Mouse (Mus musculus) cerebellum, adult 18-20 months (tissue): ENCODE measurements at regions not wholly inside any gene's neighbourhood (a gene's known extent, or its start where the extent isn't known, plus 50 kb on each side); places are given as distances from the start of the nearest gene placed in this dataset.

ENCODE experiments used
- DNase-seq, 2 experiments: peaks; one replicate each; pipeline ENCODE4 v3.0.0; 2021

DNA sequence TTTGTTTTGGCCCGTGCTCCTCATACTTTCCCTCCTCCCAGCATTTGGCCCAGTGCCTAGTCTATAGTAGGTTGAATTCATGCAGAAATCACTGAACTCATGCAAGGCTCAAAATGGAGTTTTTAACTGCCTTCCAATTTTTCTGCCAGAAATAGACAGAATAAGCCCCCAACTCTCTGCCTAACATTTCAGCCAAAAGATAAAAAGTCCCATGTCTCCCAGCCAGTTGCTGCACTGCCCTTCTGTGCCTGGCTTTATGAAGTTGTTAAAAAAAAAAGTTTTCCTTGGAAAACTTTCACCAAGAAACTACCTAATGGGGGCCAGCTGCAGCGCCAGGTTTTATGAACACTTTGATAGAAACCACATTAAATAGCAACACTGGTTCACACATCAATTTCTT lies 222.0 kb downstream of the Zic3 start:
- DNase-seq, result no peak

DNA sequence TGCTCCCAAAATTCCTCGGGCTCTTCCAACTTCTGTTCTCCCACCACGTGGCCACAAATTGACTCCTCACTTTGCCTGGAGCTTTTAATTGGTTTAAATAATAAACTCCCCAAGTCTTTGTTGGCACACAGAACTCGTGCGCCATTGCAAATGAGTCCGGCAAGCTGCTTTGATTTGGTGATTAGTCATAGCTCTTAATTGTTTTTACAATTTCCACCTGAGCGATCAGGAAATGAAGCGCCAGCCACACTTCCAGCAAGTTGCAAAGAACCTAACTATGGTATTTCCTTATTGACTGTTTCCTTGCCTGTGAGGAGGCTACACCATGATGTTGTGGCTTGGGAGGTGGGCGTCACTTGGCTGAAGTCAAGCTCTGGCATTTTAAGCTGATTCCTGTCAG lies 233.5 kb downstream of the Zic3 start:
- DNase-seq, result no peak

DNA sequence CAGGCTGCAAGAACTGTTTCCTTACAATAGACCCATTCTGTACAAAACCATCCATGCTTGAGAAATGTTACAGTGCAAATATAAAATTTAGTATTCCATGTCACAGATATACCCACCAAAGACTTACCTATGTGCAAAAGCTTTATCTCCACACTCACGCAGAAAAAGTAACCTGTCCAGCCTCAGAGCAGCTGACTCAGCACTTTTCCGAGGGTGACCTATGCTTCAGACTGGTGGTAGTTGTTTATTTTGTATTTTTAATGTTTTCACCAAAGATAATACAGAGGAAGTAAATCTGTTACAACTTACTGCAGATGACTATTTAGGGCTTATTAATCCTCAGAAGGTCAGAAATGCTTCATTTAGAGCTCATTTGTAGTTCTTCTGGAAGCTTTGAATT lies 260.4 kb downstream of the Zic3 start:
- DNase-seq, result no peak

DNA sequence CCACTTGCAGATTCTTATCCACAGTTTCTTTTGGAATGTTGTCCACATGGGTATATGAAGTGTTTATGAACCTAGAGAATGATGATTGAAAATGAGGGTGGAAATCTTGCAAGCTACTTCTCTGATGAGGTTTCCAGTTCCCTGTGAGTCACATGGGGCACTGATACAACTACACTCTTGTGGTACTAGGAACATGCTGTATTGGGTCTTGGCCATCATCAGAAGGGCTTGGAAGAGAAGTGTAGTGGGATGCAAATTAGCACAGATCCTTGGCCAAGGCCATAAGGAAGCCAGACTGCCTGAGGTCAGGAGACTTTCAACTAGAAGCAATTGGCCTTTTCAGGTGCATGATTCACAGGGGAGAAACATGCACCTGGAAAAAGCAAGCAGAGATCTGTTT lies 300.3 kb downstream of the Zic3 start:
- DNase-seq, result no peak

DNA sequence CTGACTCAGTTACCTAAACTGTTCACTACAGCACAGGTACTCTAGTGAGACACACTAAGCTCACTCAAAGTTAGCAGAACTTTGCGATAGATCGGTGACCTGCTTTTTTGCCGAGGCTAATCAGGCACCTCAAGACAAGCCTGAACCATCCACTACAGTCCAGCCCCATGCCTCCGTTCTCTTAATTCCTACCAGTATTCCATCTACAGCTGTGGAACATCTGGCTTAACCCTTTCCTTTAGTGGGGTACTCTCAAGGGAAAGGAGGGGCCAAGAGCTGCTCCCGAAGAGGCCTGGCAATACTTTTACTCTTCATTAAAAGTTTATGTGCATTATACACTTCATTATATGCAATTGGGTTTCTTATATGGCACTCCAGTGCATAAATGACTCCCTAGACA lies 329.1 kb downstream of the Zic3 start:
- DNase-seq, result no peak

DNA sequence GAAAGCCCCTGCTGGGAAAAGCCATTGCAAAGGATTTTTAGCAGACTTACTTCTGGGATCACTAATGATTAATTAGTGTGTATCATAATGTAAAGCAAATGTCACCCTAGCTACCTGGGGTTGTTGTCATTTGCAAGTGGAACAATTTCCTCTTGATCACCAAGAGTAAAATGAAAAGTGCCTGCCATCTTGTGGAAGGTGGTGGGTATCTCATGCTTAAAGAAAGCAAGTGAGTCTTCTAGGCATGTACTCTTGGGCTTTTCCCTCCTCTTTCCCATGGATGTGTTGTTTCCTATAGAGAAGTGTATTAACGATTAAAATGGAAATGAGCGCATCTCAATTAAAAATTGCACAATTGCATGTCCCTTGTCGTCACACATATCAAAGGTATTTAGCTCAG lies 355.4 kb downstream of the Zic3 start:
- DNase-seq, result peak in 1 of 2 experiments; percentile 3
